Mouse (Mus musculus) embryo, embryonic 9.5 days (tissue): ENCODE data around the gene Fam57a.

Experiments
- DNase-seq: peaks from one replicate; pipeline ENCODE4 v3.0.0-alpha.2; 2017; ENCODE audit errors: extremely low spot score

Gene Fam57a

GRCm38 (mm10) chr11:76243811-76244546 is 64.5 kb downstream of the Fam57a start:
- no peak for DNase-seq

DNA sequence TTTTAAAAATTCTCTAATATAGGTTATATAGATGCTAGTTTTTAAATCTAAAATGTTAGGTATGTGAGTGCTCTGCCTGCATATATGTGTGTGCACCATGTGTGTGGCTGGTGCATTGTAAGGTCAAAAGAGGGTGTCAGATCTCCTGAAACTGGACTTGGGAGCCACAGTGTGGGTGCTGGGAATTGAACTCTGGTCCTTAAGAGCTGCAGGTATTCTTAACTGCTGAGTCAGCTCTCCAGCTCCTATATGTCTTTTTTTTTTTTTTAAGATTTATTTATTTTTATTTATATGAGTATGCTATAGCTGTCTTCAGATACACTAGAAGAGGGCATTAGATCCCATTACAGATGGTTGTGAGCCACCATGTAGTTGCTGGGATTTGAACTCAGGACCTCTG is 67.0 kb downstream of the Fam57a start:
- DNase-seq: no peak

GRCm38 (mm10) chr11:76247239-76247638 is 67.8 kb downstream of the Fam57a start:
- DNase-seq: no peak

DNA sequence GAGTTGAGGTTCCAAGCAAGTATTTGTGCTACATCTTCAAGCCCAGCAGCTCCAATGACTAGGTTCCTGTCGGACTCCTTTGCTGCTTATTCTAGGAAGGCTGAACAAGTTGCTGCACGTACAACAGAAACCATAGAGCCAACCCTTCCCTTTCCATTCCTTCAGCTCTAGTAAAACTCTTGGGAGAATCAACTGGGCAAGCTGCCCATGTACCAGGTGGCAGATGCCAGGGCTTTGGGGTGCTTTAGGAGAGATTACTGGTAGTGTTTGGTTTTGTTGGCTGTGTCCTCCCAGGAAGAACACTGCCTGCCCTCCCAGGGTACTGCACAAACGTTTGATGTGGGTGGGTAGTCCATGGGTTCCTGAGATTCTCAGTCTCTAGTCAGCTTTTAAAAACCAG is 72.6 kb downstream of the Fam57a start:
- DNase-seq: no peak

DNA sequence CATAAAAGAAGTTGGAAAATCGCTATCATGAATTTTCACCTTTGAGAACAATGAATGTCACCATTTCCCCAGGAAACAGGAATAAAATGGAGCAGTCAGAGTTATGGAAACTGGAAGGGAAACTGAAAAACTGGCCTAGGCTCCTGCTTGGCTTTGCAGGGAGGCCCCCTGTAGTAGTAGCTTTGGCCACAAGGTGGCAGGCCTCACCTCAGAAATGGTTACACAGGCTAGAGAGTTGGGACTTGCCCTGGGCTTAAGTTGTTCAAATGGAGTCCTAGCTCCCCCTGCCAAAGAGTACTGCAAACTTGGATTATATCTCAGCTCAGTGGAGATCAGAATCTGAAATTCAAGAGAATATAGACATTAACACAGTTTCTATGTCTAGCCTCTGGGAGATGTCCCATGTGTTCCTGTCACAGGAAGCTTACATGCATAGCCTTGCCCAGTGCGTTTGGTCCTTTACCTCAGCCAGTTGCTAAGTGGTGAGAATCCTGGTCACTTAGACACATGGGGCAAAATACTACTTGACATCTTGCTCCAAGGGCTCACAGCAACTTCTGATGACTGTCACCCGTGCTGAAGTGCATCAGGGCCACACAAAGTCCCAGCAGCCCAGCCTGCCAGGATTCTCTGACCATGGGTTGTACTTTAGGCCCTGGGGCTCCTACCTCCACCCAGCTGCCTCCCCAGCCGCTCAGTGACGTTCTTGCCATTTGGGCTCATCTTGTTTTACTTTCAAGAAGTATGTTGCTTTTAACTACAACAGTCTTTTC is 73.9 kb downstream of the Fam57a start:
- peak; percentile 89 for DNase-seq

DNA sequence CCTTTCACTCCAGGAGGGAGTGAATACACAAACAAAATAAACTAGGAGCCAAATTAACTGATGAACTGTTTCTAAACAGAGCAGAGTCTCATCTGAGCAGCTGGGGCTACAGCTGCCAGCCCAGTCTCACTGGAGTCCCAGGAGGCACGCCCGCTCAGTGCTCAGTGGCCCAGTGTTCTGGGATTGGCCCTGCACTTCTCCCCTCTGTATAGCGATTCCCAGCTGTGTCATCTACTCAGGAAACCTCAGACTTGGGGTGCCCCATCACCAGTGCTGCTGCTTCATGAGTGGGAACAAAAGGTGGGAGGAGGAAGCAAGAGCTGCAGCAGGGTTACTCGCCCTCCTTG is 74.4 kb downstream of the Fam57a start:
- DNase-seq: no peak

GRCm38 (mm10) chr11:76255431-76256001 is 76.0 kb downstream of the Fam57a start:
- no peak for DNase-seq

DNA sequence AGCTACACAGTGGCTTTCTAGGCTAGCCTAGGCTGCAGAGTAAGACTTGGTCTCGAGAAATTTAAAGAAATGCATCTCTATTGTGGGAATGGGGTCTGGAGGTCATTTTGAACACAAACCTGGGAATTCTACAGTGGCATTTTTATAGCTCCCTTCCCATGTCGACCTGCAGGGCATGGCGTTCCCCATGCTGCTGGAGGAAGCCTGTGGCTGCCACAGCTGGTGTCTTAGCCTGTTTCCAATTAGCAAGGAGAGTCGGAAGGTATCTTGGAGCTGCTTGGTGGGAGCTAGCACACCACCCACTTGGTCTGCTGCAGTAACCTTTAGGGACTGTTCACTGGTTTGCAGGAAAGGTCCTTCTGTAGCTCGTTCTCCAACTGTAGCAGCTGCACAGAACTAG is 76.7 kb downstream of the Fam57a start:
- DNase-seq: peak; percentile 29

- DNase-seq: no peak
Observed at GRCm38 (mm10) chr11:76257386-76257785, 77.9 kb downstream of the Fam57a start.

DNA sequence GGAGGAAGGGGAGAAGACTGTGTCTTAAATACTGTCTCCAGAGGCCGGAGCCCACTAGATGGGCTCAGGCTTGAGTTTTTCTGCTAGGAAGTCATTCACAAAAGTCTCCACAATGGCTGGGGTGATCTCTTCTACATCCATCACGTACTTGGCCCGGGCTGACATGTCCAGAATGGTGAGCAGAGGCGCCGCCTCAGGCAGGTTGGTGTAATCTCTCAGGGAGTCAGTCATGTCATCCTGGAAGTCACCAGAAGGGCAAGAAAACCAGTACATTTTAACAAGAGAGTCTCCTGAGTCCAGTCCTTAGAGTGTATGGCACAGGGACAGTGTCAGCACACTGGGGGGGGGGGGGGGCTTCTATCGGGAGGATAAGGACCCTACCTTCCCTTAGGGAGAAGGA is 79.0 kb downstream of the Fam57a start:
- DNase-seq: no peak

DNA sequence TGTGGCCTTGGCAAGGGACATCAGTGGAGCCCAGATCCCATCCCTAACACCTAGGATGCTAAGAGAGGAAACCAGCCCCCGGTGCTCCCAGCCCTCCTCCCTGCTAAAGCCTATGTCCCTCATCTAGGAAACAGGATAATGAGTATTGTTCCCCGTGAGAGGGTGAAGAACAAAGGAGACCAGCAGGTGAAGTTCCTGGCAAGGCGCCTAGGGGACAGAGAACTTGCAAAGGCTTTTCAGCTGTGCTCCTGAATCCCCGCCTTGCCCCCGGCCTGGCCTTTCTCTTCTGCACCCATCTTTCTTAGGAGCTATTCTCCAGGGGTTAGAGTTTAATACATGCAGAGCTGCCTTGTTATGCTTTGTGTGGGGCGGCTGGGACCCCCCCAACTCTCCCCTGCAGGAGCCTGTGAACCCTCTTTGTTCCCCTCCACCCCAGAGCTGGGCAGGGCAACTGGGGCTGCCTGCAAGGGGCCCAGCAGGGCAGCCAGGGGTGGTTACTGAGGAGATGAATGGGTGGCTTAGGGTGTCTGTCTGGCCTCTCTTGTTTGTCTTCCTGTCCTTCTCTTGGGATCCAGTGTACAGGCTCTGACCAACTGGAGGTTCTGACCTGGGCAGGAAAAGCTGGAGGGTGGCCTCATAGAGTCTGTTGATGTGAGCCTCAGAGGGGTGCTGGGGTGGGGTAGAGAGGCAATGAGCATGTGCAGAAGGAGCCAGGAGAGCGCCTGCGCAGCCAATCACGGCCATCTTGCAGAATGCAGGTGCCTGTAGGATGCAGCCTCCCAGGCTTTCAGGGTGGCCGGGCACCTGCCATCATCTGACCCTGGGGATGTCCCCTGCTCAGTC is 81.0 kb downstream of the Fam57a start:
- DNase-seq: no peak

GRCm38 (mm10) chr11:76261224-76261623 is 81.8 kb downstream of the Fam57a start:
- no peak for DNase-seq

DNA sequence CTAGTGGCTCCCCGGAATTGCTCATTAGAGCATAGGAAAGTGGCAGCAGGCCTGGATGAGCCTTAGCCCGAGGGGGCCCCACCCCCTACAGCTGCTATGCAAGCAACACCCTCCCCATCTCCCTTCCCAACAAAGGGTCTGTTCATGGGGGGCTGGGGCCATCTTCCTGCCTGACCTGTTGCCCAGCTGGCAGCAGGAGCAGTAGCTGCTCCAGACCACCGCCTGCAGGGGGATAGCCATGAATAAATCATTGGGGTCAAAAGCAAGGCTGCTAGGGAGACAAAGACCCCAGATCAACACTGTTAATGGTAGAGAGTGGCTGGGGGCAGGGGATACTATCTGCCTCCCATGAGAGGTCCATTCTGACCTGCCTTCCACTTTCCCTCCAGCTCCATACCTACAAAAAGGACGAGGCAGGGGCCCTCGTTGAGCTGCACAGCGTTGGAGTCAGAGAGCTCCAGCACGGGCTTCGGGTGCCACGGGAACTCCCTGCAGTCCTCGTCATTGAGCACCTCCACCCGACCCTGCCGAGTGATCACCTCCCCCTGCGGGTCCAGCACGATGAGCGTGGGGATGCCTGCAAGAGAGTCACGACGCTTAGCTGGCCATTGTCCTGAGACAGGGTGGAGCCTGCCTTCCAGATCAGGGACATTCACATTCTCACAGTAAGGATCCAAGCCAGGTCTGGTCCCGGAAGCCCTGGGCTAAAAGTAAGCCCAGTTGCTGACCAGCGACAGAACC is 83.3 kb downstream of the Fam57a start:
- peak; percentile 54 for DNase-seq
